Mouse (Mus musculus): ENCODE measurements around the gene Il13.

Gene Il13

DNA sequence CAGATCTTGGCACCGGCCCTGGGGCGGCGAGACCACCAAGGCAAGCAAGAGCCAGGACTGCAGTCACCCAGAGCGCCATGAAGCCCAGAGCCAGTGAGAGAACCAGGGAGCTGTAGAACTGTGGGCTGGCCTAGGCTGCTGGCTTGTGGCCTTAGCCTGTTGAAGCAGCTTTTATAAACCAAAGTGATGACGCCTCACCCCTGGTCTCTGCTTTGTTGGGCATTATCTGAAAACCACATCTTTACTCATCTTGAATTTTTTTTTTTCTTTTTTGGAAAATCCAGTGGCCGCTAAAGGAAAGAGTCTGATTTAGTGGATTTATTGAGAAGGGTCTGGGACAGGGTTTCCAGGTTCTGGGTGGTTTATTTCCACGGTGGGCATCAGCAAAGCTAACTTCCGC lies at the start of gene Il13:
Gene Il13, minus strand, starts transcription at position 147 of the 400 bp plus-strand sequence.
- no peak for DNase-seq (ENCODE audit: extremely low read depth, low read depth, low spot score)

- DNase-seq (ENCODE audit: extremely low read depth, low read depth, low spot score), result no peak
Measured at GRCm38 (mm10) chr11:53682994-53683530, 48.6 kb upstream of the Il13 start.

- no peak for DNase-seq (ENCODE audit: extremely low read depth, low read depth, low spot score)
Measured at GRCm38 (mm10) chr11:53682170-53682569, 47.7 kb upstream of the Il13 start.

GRCm38 (mm10) chr11:53681686-53682085 lies 47.2 kb upstream of the Il13 start:
- no peak for DNase-seq (ENCODE audit: extremely low read depth, low read depth, low spot score)

- no peak for DNase-seq (ENCODE audit: extremely low read depth, low read depth, low spot score)
Measured at GRCm38 (mm10) chr11:53680141-53680540, 45.6 kb upstream of the Il13 start.

DNA sequence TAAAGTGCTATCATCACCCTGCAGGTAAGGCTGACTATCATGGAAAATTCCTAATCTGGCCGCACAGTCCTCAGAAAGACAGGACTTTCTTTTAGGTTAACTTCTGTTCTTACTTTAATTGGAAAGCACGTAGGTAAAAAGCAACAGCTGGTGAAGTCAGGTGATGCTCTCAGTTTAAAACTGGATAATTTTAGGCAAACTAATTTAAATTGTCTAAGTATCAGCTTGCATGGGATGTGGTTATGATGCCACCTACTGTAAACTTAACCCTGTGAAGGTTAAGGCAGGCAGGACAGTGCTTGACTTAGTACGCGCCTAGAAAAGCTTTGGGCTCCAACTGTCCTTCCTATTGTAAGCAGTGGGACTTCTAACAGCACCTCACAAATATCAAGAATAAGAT lies 36.9 kb upstream of the Il13 start:
- no peak for DNase-seq (ENCODE audit: extremely low read depth, low read depth, low spot score)

- no peak for DNase-seq (ENCODE audit: extremely low read depth, low read depth, low spot score)
Measured at GRCm38 (mm10) chr11:53664091-53664490, 29.6 kb upstream of the Il13 start.

DNA sequence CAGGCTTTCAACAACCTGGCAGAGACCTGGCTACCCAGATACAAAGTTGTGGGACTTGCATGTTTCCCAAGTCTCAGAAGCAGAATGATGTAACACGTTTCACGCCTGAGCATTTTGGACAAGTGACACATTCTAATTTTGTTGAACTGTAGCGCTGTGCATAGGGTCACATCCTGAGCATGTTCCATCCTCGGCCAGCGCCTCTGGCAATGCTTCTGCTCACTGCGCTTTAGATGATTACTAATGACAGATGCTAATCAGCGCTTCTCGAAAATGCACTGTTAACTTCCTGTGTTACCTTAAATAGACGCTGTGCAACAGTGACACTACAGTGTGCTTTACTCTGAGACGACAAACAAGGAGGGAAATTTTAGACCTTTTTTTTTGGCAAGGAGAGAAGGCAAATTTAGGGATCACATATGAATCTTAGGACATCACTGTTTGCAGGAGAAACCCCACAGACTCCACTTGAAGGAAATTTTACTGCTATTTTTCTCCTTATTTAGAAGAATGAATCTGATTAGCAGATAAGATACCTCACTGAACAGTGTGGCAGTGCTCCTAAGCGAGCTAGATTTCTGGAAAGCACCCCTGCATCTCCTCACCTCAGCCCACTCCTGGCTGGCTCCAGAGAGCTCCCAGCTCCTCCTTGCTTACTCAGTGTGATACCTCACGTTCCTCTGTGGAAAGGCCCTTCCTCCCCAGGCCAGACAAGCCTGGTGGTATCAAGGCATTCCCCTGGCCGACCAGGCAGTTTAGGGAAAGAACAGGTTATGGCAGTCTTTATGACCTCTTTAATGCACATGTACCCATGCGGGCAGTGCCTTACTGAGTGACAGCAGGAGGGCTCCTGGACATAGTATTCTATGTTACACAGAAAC lies 28.5 kb upstream of the Il13 start:
- DNase-seq (ENCODE audit: extremely low read depth, low read depth, low spot score), result no peak

DNA sequence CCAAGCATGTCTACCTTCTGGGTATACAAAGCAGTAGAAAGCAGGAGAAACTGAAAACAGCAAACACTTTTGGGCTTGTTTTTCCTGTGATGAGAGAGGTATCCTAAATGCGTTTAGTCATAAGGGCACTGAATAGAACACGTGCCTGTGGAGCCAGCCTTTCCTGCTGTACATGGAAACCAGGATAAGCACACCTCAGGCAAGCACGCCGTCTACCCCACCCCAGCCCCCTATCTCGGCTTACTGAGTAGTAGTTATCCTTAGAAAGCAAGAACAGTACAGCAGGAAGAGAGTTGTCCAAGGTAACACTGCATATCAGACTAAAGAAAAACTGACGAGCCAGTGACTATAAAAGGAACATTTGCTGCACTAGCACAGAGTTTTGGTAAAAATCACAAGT lies 23.3 kb upstream of the Il13 start:
- DNase-seq (ENCODE audit: extremely low read depth, low read depth, low spot score), result no peak

DNA sequence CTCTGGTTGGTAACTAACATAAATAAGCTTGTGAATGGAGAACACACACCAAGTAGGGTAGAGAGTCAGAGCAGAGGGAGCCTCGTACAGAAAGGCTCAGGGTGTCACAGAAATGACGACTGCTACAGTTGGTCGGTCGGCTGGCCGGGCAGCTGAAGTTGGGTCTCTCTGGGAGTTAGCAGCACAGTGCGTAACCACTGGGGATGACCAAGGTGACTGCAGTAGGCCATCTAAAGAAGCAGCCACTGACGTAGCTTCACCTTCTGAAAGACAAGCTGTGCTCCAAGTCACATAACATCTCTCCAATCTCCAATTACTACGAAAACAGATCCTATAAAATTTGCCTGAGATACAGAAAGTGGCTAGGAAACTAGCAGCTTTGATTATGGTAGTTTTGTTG lies 22.9 kb upstream of the Il13 start:
- DNase-seq (ENCODE audit: extremely low read depth, low read depth, low spot score), result no peak

GRCm38 (mm10) chr11:53656558-53657202 lies 22.2 kb upstream of the Il13 start:
- DNase-seq (ENCODE audit: extremely low read depth, low read depth, low spot score), result no peak

- DNase-seq (ENCODE audit: extremely low read depth, low read depth, low spot score), result no peak
Measured at GRCm38 (mm10) chr11:53655043-53655442, 20.5 kb upstream of the Il13 start.

GRCm38 (mm10) chr11:53652427-53652826 lies 17.9 kb upstream of the Il13 start:
- no peak for DNase-seq (ENCODE audit: extremely low read depth, low read depth, low spot score)

GRCm38 (mm10) chr11:53651441-53651840 lies 16.9 kb upstream of the Il13 start:
- no peak for DNase-seq (ENCODE audit: extremely low read depth, low read depth, low spot score)

DNA sequence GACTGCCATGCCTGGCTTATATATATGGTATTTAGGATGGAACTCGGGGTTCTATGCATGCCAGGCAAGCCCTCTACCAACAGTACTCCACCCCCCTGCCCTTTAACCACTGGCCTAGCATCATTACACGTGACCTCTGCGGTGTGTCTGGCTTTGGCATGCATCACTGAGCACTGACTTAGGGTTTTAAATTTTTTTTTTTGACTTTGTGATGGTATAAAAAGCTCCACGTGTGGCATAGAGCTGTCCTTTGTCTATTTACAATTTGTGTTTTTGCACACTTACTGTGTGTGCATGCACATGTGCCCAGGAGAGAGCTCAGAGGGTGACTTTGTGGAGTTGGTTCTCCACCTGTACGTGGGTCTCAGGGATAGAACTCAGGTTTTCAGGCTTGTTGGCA lies 9.5 kb upstream of the Il13 start:
- DNase-seq (ENCODE audit: extremely low read depth, low read depth, low spot score), result no peak

GRCm38 (mm10) chr11:53642744-53643279 lies 8.3 kb upstream of the Il13 start:
- no peak for DNase-seq (ENCODE audit: extremely low read depth, low read depth, low spot score)

DNA sequence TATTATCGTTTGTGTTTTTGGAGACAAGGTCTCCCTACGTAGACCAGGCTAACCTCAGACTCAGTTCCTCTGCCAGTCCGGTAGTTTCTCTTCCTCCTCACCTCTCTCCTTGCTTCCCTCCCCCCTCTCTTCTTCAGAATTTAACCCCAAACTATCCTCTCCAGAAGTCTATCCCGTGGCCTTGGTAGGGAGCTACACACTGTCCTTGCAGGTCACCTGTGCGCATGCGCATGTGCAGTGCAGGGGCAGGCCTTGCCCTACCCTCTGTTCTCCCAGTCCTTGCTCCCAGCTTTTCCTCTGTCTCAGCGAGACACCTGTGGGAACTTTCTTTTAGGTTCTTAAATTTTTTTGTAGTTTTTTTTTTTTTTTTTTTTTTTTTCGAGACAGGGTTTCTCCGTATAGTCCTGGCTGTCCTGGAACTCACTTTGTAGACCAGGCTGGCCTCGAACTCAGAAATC lies 3.3 kb upstream of the Il13 start:
- no peak for DNase-seq (ENCODE audit: extremely low read depth, low read depth, low spot score)

GRCm38 (mm10) chr11:53637046-53637802 lies 2.7 kb upstream of the Il13 start:
- DNase-seq (ENCODE audit: extremely low read depth, low read depth, low spot score), result no peak

- no peak for DNase-seq (ENCODE audit: extremely low read depth, low read depth, low spot score)
Measured at GRCm38 (mm10) chr11:53636183-53636646, 1.7 kb upstream of the Il13 start.

DNA sequence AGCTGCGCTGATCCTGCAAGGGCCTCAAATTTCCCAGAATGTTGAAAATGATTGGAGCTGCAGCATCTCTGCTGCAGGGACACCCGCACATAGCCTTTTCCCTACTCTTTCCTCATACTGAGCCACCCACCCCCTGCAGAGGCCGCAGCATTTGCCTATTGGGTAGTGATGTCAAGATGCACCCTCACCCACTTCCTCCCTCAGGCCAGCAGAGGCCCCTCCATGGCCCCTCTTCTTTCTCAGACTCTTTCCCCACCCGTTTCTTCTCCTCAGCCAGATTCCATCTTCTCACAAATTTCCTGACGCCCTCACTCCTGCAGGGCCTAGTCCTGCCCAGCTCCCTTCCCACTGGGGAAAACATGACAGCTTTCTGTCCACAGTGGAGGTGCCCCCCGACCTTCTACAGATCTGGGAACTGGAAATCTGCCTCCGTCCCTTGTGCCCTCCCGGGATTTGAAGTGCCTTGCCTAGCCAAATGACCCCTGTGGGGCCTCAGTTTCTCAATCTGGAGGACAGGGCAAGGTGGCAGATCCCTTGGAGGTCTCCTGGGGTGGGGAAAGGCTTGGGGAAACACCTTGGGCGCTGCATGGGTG lies 1.2 kb upstream of the Il13 start:
- no peak for DNase-seq (ENCODE audit: extremely low read depth, low read depth, low spot score)

DNA sequence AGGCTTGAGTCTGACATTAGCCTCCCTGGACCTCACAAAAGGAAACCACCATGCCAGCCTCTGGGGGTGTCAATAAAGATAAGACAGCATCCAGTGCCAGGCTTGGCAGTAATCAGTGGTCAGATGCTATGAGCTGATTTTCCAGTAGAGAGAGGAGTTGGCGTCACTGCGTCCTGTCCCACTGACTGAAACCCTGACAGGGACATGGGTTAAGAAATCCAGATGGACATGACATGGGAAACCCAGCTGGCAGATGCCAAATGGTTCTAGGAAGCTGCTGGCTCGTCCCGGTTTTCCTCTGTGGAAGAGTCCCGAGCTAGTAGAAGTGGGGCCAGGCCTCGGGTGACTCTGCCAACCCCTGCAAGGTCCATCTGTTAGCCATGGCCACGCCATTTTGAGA lies 858 bp downstream of the Il13 start:
- DNase-seq (ENCODE audit: extremely low read depth, low read depth, low spot score), result no peak
